Mouse (Mus musculus): ENCODE results near the gene Tnf.

The Tnf gene

DNA sequence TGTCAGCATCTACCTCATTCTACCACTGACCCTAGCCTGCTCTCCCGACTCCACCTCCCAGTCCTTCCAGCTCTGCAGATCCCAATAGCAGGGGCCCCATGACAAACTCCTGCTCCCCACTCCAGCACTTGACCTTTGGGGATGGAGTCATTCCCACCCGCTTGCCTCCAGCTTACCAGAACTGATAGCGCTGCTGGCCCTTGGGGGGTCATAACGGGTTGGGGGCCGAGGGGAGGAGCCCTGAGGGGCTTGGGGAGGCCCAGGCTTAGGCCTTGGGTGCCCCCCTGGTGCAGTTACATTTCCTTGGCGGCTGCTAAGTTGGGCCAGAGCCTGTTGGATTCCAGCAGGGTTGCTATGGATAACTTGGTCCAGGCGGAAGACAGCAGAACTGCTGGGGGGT lies 47.2 kb downstream of the Tnf start:
- DNase-seq (ENCODE audit: low spot score in 2 of 2), result no peak

DNA sequence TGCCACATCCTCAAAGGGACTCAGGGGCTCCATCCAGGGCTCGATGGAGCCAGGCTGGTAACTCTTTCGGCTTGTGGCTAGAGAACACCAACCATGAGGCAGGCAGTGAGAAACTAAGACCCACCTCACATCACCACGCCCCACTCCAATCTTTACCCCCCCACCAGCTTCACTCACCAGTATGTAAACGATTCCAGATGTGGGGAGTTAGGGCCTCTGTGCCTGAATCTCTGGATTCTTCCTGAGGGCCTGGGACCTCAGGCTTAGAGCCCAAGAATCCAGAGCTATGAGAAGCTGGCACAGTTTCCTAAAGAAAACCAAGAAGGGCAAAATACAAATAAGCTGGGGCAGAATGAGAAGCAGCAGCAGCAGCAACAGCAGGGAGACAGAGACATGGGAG lies 47.9 kb downstream of the Tnf start:
- DNase-seq (ENCODE audit: low spot score in 2 of 2), result no peak

DNA sequence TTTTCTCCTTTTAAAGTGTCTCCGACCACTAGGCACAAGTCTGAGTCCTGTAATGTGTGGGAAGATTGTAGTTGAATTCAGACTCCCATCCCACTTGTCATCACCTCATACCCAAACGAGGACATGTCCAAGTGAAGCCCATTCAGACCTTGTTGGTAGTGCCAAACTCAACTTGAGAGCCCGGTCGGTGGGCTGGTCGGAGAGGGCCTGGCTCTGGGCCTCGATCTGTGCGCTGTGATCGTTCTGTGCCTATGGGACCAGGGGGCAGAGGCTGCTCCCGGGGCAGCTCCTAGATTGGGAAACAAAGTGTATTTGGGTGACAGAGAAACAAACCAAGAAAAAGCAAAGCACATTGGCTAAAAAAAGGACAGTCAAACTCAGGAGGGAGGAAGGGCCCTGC lies 48.7 kb downstream of the Tnf start:
- no peak for DNase-seq (ENCODE audit: low spot score in 2 of 2)

DNA sequence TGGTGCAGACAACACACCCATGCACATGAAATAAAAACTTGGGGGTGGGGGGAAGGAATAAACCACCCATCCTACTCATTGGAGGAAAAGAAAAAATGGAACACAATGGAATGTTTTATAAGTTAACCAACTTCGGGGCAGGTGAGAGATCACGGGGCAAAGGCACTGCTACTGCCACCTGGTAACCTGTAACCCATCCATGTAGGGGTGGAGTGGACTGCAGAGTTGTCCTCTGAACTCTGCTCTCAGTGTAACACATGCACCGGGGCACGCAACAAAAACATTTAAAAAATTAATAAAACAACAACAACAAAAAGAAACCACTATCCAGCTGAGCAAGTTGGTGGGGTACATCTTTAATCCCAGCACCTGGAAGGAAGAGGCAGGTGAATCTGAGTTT lies 49.7 kb downstream of the Tnf start:
- DNase-seq (ENCODE audit: low spot score in 2 of 2), result no peak

Data from right cerebral cortex, postnatal 36 days (tissue).